Mouse (Mus musculus) left cerebral cortex, adult 18-20 months (tissue): ENCODE data around the gene Ap5b1. TPM values are rescaled to one million over a fixed set of nuclear protein-coding genes. Genes with fewer than 3 reads are reported as not detected.

Source experiments
- DNase-seq, 2 experiments: peaks; one replicate each; pipeline ENCODE4 v3.0.0; 2021 to 2022; ENCODE audit warnings: low spot score in 2 of 2, mixed read lengths in 1 of 2
- long read RNA-seq, 2 experiments: library from polyadenylated mRNA; stranded (forward); transcript quantifications; one replicate each; pipeline ENCODE4 v2.0.0; 2021
- total RNA-seq, 2 experiments: library from RNA; stranded (reverse); gene quantifications; 2 replicates each; pipeline ENCODE4 v1.2.3; 2021

Ap5b1 gene
- 1 to 10 TPM; 5.7 to 6.1 TPM for total RNA-seq
- long read RNA-seq, experiment 1, partial matches to known transcripts, result 0 of 2 reads
- long read RNA-seq, experiment 1, other reads (novel, unspliced or antisense), result 1 of 2 reads
- long read RNA-seq, experiment 2, partial matches to known transcripts, result 0 of 3 reads
- long read RNA-seq, experiment 2, other reads (novel, unspliced or antisense), result 0 of 3 reads

DNA sequence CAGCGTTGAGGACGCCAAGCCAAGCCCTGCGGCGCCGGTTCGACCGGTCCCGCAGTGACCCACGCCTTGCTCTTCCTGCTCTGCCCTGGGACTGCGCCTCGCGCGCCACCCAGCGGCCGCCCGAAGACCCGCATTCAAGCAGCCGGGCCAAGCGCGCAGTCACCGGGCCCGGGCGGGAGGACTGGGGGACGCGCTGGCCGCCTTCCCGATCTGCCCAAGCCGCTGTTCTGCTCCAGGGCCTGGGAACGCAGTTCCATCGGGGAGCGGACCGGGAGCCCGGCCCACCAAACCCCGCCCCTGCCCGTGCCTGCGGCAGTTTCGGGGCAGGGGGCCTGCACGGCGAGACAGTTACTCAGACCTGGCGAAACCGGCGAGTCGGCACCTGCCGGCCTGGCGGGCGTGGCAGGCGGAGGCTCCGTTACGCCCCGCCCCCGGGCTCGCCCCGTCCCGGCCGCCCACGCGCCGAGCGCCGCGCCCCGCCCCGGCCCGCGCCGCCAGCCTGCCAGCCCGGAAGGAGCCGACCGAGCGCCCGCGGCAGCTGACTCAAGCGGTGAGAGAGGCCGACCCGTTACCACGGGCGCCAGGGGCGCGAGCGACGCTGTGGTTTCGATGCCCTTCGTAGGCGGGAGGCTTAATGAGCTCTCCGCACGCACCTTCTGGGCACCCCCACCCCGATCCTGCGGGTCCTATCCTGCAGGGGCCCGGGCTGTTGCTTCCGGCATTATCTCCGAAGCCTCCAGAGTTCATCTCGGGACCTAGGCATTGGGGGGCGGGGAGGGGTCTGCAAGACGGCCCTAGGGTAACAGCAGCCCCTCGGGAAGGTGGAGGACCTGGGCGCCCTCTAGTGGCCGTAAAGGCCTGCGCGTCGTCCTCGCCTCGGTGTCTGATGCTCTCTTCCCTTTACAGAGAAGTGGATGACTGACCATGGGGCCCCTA, at the start of gene Ap5b1:
TSS of gene Ap5b1 (plus strand) at position 492 of the 936 bp plus-strand sequence.
- DNase-seq, result peak; percentile 84 to 87

DNA sequence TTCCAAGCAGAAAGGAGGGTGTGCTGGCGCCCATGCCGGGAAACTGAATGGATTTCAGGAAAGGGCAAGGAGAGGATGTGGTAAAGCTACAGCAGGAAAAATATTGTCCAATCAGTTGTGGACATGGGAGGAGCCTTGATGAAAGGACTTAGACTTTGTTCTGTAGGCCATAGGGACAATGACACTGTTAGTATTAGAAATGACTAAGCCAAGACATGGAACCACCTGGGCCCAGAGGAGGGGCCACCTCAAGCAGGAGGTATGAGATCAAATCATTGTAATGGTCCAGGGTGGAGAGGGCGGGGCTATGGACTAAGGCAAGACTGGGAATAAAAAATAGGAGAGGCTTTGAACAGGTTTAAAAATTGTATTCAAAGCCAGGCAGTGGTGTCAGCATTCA, 49.1 kb upstream of the Ap5b1 start:
- no peak for DNase-seq

DNA sequence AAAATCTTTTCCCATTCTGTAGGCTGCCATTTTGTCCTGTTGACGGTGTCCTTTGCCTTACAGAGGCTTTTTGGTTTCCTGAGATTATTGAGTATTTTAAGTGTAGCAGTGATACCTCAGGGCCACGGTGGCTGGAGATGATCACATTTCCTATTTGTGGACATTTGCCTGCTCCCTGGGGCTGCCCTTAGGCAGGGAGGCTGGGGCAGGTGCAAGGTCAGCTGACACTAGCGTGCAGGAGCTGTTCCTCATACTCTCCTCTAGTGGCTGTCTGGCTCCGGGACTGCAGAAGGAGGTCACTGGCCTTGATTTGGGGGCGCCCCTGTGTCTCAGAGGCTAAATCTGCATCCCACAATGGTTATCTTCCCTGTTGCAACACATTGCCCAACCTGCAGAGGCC, 42.6 kb upstream of the Ap5b1 start:
- DNase-seq, result no peak

DNA sequence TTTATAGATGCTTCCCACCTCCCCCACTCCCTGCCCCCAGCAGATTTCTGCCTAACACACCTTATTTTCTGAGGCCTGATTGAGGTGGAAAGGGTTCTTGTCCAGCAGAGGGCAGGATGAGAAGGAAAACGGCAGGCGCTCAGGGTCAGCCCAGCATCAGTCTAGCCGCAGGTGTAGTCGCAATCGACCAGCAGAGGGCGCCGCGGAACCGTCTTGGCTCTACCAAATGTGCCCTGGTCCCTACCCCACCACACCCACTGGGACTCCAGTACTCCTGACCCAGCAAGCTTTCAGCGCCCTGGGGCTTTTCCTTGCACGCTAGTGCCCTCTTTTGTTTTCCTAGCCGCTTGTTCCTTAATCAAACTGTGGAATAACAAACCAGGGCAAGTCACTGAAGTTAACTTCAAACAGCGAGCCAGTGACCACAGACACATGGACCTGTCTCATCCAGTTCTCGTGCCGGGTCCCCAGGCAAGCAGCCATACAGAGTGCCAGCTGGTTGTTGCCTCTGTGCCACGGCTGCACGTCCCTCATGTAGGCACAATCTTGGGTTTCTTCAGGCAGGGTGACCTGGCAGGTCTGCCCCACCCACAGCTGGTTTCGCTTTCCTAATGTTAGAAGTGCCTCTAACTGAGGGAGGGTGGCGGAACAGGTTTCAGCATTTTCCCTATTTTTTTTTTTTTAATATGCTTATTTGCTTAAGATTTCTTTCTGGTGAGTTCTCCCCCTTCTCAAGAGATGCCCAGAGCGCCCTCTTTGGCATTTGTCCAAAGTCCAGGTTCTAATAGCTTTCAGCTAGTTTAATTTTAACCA, 38.3 kb upstream of the Ap5b1 start:
- DNase-seq, result peak; percentile 93 to 97

DNA sequence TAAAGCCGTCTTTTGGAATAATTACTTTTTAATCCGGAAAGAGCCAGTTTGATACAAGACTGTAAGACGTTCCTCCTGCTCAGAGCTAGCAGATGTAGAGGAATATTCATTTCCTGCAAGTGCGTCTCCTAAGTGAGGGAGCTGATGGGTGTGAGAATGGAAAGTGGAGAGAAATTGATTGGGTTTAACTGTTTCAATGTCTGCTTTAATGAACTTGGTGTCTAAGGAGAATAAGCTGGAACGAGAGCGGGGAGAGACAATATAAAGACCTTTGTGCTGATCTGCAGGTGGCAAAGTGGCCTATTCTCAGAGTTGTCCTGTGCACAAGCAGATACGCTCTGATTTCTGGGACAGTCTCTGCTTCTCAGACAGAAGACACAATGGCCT, 37.7 kb upstream of the Ap5b1 start:
- DNase-seq, result no peak

DNA sequence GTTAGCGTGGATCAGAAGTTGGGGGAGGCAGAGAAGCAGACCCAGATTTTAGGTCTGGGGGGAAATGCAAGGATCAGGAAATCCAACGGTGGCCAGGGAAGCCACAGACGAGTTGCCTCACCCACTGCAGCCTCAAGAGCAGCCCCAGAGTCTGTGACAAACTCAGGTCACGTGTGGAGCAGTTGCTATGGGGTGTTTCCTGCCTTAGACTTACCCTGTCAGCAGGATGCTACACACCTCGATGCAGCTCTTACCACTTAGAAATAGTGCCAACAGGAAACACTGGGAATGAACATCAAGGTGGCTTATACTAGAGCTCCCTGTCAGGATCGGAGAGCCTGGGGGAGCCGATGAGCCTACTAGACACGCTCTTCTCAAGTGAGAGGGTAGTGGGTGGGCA, 35.3 kb upstream of the Ap5b1 start:
- DNase-seq, result no peak

DNA sequence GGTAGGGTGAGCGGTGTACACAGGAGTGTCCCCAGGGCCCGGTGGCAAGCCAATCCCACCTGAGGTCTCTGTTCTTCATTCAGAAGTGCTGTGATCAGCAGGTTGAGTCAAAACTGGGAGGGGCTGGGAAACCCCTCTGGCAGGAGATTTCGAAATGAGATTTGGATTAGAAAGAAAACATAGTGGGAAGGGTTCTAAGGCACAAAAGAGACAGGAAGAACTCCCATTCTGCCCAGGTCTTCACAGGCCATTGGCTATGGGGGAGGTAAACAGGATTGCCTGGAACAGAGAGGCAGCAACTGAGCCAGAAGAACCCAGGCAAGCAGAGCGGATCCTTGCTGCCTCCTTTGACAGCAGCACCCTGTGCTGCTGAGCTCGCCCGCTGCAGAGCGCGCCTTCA, 29.0 kb upstream of the Ap5b1 start:
- DNase-seq, result no peak

DNA sequence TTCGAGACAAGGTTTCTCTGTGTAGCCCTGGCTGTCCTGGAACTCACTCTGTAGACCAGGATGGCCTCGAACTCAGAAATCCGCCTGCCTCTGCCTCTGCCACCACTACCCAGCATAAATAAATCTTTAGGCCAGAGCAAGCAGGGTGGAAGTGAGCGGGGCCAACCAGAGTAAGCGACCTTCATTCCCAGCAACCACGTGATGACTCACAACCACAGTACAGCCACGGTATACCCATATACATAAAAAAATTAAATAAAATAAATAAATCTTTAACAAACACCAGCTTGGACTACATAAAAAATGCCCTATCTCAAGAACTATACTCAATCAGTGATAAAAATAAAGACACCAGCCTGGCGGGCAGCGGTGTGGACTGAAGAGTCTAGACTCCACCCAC, 24.5 kb upstream of the Ap5b1 start:
- no peak for DNase-seq

DNA sequence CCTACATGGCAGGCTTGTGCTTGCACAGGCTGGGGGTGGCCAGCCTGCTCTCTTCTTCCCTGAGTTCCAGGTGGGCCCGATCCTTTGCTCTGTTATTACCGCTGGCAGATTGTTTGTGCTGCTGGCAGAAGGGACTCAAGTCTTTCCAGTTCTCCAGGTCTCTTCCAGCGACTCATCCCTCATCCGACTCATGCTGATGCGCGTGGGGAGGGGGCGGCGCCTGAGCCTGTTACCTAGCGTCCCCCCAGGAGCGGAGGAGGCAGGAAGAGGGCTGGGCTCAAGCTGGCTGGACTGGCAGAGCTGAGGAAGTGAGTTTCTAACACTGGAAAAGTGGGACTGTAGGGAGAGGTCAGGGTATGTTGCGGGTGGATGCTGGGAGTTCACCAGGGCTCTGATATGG, 23.8 kb upstream of the Ap5b1 start:
- no peak for DNase-seq

DNA sequence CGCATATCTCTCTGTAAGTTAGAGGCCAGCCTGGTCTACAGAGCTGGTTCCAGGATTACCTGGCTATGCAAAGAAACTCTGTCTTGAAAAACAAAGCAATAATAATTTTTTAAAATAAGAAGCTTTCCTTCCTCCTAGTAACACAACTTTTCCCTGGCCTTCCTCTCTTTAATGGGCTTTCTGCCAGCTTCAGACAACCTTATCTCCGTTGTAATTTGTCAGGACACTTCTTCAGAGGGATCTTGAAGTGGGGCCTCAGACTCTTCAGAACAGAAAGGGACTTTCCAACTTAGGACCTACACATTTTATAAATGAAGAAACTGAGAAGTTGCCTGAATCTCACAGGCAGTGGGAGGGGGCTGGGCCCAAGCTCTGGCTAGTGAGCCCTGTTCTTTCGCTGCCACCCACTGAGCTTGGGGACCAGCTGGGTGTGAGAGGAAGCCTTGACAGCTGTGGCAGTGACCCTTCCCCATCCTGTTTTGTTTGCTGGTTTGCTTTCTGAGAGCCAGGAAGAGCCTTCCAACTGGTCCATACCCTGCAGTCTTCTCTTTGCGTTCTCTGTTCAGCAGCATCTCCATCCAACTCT, 20.3 kb upstream of the Ap5b1 start:
- no peak for DNase-seq

DNA sequence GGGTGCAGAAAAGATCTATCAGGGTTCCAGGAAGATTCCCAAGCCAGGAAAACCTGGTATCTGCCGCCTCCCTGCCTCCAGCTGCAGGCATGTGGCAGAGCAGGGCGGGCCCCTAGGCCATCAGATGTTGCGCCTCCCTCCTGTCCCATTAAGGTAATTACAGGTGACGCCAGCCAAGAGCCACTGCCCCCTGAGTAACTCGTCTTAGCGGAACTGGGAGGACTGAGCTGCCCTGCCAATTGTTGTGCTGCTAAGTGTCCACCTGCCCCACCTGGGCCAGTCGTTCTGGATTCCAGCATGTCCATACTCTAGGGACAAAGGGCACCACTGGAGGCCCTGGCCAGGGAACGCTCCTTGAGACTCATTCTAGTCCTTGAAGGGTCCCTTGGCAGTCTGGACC, 14.0 kb upstream of the Ap5b1 start:
- DNase-seq, result no peak

DNA sequence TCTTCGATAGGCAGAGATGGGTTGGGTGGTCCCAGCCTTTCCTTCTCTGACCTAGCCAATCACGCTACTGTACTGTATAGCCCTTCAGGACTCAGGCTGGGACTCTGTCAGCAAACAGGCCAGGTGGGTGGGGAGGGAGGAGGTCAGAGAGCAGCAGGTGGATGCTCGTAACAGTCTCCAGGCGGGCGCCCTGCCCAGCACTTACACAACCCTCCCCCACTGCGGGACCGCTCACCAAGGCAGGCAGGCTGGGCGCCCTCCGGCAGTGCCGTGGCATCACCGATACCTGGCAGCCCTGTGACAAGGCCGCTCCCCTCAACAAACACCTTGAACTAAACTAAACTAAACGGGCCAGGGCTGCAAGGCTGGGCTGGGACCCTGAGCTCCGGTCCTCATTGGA, 13.6 kb upstream of the Ap5b1 start:
- no peak for DNase-seq

DNA sequence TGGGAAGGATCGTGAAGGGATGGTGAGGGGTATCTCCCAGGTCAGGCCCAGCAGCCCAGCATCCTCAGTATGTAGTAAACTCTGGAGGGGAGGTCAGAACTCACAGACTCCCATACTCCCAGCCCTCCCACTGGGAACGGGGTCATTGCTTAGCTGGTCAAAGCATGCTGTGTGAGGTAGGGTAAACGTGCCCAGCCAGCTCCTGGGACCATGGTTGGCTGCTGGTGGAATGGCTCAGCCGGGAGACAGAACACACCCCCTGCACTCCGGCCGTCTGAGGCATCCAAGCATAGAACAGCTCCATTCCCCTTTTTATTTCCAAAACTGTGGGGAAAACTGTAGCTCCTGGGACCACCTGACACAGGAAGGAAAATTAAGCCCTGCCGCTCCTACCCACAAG, 9.7 kb upstream of the Ap5b1 start:
- DNase-seq, result no peak

DNA sequence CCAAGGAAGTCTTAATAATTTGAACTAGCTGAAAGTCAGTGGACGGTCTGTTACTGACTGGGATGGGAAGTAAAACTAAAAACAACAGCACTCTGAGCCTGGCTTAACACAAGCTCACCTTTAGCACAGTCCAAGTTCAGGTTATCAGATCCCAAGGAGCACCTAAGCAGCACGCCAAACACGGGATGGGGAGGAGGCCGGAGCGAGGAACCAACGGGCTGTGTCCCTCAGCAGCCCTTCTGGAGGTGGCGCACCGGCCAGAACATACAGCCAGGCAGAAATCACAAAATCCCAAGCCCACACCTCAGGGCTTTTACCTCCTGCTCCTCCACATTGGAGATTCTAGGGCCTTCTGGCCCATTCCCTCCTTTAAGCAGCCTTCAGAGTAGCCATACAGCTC, 9.1 kb upstream of the Ap5b1 start:
- no peak for DNase-seq

DNA sequence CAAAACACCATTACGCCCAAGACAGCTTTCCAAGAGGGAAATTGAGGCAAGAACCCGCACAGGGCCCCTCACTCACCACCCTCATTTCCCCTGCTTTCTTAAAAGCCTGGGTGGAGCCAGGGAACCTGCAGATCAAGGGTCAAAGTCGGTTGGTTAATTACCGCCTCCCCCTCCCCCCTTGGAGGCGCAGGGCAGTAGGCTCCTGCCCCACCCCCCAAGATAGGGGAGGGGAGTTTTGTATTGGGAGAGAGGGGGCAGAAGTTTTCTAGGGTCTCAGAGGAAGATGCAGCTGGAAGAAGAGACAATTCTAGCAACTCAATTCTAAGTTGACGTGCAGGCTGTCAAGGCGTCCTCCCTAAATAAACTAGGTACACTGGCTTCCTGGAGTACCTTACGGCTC, 8.6 kb upstream of the Ap5b1 start:
- DNase-seq, result no peak

DNA sequence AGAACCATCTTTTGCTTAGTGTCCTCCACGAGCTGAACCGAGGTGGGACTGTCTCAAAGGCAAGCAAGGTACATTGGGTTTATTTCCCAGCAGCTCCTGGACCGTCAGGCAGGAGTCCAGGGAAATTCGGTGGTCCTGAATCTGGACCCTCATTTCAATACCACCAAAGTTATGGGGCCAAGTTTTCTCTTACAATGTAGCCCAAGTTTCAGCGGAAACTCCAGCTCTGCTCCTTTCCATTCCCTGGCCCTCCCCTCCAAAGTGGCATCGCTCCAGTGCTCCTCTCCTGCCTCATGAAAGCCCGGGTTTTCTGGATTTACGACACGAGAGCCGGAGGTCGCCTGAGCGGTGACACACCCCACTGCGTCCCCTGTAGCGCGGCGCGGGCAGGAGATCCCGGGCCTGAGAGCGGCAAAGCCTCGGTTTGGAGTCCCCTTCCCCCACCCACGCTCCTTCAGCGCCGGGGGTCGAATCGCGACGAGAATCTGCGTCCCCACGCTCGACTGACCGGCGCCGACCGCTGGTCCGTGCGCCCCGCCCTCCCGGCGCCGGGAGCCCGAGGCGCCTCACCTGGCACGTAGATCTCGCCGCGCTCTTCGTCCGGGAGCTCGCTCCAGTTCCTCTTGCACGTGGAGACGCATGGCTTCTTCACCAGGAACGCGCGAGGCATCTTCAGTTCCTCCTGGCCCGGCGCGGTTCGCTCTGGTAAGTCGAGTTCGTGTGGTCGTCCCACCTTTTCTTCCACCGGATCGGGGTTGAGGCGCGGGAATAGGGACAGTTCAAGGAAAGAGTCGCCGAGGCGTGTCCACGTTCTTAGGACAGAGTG, 8.0 kb upstream of the Ap5b1 start:
- DNase-seq, result no peak

DNA sequence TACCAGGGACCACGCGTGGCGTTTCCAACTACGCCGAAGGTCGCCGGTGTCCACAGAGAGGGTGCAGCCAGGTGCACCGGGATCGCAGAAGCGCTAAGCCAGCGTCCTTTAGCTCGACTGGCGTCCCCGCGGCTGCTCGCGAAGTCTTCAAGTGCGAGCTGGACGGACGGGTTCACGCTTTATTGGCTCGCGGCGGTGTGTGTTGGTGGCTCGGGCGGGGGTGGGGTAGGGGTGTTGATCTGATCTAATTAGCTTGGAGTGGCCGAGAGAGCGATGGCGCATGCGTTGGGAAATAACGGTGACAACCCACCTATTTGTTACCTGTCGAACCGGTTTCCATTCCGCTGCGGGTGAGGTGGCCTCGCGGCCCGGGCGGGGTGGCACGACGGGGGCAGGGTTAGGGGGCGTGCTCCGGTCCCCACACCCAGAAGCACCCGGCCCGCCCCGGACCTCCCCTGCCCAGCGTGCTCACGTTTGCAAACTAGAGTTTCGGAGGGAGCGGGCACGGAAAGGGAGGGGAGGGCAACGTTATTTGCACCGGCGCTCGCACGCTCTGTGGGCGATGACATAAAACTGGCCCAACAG, 7.3 kb upstream of the Ap5b1 start, which contains the start of gene Ovol1:
TSS of gene Ovol1 (minus strand) at position 190 of the 585 bp plus-strand sequence.
- no peak for DNase-seq

DNA sequence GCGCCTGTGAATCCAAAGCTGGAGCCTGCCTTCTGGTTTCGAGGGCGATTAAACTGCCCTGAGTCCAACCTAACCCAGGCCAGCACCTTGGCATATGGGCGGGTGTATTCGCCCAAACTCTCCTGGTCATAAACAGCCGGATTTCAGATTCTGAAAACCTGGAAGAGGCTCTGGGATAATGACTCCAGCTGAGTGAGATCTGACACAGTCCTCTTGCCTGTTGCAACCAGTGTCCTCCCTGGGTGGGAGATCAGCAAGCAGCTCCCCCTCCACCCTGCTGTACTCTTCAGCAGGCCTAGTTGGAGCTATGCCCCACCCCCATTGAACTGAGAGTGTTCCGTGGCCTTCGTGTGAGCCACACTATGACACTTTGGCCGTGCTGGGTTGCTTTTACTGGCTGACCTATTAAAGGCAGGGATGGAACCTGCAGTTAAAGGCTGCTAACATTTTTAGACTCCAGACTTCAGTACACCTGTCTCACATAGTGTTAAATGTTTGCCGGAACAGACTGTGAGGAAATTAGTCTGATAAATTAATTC, 6.5 kb upstream of the Ap5b1 start:
- DNase-seq, result no peak

DNA sequence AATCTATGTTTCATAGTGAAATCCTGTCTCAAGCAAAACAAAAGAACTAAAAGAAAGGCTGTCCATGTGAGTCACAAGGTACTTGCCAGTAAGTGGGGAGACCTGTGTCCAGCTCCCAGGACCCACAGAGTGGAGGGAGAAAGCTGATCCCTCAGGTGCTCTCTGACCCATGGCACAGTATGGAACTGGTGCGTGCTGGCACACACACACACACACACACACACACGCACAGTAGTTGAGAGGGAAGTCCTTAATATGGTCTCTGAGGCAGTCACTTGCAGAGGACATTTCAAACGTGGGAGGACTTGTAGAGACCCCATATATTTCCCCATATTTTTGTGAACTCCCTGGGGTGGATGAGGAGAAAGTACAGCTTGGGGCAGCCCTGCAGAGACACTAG, 5.9 kb upstream of the Ap5b1 start:
- DNase-seq, result no peak

DNA sequence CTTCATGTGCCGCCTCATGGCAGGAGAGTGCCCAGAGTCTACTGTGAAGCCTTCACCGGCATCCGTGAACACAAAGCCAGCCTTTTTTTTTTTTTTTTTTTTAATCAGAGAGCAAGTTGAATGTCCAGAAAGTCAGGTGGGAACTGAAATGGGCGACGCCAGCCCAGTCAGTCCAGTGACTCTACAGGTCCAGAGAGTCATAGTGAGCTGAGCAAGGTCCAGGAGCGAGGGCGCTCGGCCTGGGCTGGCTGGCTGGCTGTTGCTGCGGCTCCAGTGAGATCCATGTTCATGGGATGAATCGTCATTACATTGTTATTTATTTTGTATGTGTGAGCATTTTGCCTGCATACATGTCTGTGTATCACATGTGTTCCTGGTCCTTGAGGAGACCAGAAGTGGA, 5.0 kb upstream of the Ap5b1 start:
- DNase-seq, result no peak
